Mouse (Mus musculus) G1E (cell line): ENCODE results near the gene Ywhaq.

ENCODE experiments used
- CTCF ChIP-seq: IDR thresholded peaks from 2 replicates; pipeline ENCODE4 v1.5.1; 2012; ENCODE audit warnings: low read depth, low read length, inconsistent platforms, mixed read lengths
- GATA1 ChIP-seq: IDR thresholded peaks from 2 replicates; pipeline ENCODE4 v1.6.1; 2012; ENCODE audit warnings: borderline replicate concordance, low read length, inconsistent platforms, mixed read lengths
- GATA2 ChIP-seq: IDR thresholded peaks from 2 replicates; pipeline ENCODE4 v1.6.1; 2012; ENCODE audit warnings: low read depth, low read length, inconsistent platforms, borderline replicate concordance
- POLR2AphosphoS5 ChIP-seq: IDR thresholded peaks from 2 replicates; pipeline ENCODE4 v1.6.1; 2012; ENCODE audit warnings: low read depth, low read length, inconsistent platforms; ENCODE audit not compliant: insufficient replicate concordance
- TAL1 ChIP-seq: conservative IDR thresholded peaks from 2 replicates; pipeline ENCODE4 v1.6.1; 2012; ENCODE audit warnings: low read depth, low read length, inconsistent platforms, mixed read lengths

- TF ChIP-seq GATA1 = no peak
- no peak for TF ChIP-seq CTCF
- no peak for TF ChIP-seq TAL1
- TF ChIP-seq GATA2 = no peak
- TF ChIP-seq POLR2AphosphoS5 = no peak
Measured at GRCm38 (mm10) chr12:21375376-21376157, 41.9 kb downstream of the Ywhaq start.
